Mouse (Mus musculus) gastrocnemius, postnatal 25 days (tissue): ENCODE measurements around the gene Atp6v1g3. TPM values are rescaled to one million over a fixed set of nuclear protein-coding genes. Genes with fewer than 3 reads are reported as not detected.

ENCODE experiments used
- DNase-seq: peaks from one replicate; pipeline ENCODE4 v3.0.0; 2022
- long read RNA-seq, 2 experiments: library from polyadenylated mRNA; stranded (forward); transcript quantifications; one replicate each; pipeline ENCODE4 v2.0.0; 2021
- total RNA-seq, 2 experiments: library from RNA; stranded (reverse); gene quantifications; 1 replicate in 1 of 2; 2 replicates in 1 of 2; pipeline ENCODE4 v1.2.3; 2021

Gene Atp6v1g3
- total RNA-seq: not detected
- long read RNA-seq, experiment 1: 0 reads
- long read RNA-seq, experiment 2: 0 reads

DNA sequence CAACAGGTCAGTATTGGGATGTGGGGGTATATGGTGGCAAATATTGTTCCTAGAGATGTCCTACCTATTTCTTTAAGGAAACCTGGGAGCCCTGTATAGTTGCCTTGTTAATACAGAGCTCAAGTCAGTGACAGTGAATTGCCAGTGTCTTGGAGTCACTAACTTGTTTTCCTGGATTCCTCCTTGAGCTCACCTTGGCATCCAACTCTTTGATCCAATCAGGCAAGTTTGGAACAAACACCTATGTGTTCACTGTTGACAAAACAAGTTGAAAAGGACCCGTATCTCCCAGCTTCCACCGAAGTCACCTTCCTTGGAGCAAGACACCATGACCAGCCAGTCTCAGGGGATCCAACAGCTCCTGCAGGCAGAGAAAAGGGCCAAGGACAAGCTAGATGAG lies at the start of gene Atp6v1g3:
TSS of gene Atp6v1g3 (plus strand) at position 301 of the 400 bp plus-strand sequence.
- DNase-seq: no peak

DNA sequence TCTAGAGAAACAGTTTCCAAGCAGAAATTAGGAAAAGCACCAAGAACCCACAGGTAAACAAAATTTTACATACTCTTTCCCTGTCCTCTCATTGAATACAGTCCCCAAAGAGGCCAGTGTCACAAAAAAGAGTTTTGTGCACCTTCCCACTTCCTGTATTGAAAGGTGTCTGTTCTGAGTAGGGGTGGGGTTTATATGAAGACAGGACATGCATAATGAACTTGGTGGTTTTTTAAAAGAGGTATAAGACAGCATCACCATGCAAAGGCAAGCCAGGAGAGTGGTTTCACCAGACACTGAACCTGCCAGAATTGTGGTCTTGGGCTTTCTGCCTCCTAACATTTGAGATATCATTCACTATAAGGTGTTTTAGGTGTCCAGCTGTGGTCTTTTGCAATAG lies 40.5 kb upstream of the Atp6v1g3 start:
- no peak for DNase-seq

DNA sequence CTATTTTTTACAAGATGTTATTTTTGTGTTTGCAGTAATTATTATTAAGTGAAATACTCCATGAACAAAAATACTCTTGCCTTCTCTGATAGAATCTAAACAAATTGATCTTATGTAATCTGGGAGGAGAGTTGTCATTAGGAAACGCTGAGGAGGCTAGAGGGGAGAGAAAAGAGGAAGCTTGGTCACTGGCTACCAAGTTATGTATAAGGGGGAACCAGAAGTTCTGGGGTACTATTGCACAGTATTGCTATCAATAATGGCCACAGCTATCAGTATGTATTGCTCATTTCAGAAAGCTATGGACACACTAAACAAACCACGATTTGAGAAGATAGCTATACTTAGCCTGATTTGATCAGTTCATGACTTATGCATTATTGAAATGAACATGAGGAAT lies 36.3 kb upstream of the Atp6v1g3 start:
- no peak for DNase-seq

DNA sequence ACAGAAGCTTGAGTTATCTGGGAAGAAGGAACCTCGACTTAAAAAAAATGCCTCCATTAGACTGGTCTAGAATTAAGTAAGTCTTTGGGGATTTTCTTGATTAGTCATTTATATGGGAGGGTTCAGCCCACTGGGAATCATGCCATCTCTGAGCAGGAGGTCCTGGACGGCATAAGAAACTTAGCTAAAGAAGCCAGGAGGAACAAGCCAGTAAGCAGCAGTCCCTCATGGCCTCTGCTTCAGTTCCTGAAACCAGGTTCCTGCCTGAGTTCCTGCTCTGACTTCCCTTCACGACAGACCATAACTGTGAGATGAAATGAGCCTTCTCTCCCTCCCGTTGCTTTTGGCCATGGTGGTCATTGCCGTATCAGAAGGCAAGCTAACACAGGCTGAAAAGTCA lies 29.6 kb upstream of the Atp6v1g3 start:
- DNase-seq: no peak

DNA sequence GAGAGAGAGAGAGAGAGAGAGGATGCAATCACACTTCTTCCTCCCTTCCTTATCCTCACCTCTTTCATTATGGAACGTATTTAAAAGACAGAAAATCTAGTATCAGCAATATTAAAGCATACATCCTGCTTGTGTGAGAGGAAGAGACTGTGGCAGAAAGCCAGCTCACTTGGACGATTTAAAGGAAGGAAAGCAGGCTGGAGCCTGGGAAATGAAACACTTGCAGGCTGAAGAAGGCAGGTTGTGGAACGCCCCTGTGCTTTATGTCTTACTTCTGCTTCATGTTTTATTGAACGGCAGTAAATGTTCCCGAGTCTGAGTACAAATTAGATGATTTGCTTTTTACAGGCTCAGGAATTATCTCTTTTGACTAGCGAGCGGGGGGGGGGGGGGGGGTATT lies 29.1 kb upstream of the Atp6v1g3 start:
- no peak for DNase-seq

DNA sequence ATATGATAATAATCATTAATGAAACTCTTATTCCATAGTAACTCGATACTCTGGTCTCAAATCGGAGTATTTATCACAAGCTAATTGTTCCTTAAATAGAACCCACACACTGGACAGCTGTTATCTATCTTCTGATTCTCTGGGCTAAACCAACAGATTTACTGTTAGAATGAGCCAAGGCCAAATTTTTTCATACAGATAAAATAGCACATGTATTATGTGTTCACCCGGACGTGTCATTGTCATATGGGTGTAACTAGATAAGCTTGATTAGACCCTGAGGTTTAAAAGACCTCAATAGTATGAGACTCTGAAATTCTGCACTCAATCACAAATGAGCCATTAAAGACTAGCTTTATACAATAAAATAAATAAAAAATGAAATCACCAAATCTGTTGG lies 28.4 kb upstream of the Atp6v1g3 start:
- DNase-seq: no peak

DNA sequence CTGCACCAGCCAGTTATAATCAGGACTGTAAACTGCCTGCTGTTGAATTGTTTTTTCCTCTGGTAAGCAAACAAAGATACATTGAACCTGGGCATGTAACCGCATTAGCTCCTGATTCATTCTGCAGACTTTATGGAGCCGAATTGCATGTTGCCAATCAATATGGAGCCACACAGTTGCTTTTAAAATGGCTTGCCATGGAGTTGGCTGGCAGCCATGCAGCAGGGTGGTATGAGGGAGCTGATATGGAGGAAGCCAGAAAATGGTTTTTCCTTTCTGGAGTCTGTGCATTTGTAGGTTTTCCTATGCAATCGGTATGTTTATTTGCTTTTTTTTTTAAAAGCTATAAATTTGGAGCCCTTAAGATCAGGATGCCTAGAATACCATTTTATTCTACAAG lies 28.0 kb upstream of the Atp6v1g3 start:
- no peak for DNase-seq

DNA sequence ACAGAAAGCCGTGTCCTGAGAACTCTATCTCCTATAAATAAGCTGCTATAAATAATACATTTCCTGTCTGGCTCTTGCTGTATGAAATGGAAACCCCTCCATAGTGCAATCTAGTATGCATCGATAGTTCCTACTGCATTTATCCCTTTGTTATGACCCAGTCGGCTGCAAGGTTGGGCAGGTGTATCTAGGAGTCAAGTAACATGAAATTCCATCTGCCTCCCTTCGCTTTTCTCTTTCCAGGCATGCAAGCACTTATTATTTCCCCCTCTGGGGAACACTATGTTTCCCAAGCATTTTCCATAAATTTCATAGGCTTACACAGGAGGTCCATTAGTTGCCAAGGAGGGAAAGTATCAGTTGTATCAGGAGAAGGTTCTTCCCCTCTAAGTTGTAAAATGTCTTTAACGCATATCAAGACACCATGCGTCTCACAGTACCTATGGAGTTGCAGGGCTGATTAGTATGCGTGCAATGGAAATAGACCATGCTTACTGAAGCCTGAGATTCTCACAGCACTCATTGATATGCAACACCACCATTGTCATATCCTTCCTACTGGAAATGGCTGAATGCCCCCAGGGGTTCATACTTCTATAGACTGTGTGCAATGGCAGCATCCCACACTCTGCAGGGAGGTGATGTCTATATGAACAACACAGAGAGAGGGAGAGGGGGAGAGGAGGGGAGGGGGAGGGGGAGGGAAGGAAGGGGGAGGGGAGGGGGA lies 26.9 kb upstream of the Atp6v1g3 start:
- DNase-seq: no peak

DNA sequence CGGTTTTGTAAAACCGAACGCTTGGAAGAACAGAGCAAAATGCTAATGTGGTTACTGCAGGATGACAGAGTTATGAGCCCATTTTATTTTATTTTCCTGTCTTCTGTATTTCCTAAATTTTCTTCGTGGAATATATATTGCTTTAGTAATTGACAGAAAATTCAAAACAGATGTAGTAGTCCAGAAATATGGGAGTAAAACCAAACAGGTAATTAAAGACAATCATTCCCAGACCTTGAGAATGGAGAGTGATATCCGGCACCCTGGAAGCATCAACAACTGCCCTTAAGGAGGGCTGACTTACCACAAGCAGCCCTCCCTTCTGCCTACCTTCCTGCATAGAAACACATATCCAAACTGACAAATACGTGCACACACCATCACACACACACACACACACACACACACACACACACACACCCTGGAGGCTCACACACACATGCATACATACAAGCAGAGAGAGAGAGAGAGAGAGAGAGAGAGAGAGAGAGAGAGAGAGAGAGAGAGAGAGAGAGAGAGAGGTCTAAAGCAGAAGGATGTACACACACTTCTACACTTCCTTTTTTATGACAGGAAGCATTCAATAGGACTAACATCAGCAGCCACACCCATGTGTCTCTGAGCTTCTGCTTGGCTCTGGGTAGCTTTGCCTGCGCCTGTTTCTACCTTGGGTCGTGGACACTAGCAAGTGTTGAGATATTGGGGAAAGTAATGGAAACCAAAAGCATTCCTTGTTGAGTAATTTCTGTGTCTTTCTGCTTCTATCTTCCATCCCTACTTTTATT lies 25.6 kb upstream of the Atp6v1g3 start:
- DNase-seq: no peak

DNA sequence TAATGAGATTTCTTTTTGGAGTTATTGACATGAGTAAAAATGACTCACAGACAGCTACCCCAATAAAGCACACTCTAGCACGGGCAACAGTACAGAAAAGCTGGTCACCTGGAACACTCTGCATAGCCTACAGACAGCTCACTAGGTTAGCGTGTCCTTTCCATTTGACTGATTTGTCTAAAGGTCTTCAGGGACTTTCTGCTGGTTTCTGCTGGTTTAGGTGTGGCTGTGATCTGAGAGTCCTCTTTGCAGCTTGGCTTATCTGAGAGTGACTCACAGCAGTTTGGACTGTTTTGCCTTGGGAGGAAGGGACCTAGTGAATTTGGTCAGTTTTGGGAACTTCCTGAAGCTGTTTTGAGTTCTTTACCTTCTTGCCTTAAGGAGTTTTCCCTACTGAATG lies 24.8 kb upstream of the Atp6v1g3 start:
- no peak for DNase-seq

DNA sequence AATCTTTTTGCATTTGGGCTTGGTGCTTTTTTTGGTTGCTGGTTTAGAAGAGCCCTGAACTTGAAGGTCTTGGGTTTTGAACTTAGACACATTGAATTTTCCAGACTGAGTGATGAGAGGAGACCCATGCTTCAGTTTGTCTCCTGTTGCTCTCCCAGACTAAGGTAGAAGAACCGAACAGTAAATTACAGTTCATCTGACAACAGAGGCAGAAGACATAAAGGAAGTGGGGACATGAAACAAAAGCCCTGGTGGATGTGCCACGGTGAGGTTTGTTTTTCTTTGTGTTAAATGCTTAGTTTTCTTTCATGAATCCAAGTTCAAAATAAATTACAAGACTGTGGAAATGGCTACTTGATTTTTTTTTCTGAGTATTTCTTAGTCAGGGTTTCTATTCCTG lies 22.6 kb upstream of the Atp6v1g3 start:
- no peak for DNase-seq

DNA sequence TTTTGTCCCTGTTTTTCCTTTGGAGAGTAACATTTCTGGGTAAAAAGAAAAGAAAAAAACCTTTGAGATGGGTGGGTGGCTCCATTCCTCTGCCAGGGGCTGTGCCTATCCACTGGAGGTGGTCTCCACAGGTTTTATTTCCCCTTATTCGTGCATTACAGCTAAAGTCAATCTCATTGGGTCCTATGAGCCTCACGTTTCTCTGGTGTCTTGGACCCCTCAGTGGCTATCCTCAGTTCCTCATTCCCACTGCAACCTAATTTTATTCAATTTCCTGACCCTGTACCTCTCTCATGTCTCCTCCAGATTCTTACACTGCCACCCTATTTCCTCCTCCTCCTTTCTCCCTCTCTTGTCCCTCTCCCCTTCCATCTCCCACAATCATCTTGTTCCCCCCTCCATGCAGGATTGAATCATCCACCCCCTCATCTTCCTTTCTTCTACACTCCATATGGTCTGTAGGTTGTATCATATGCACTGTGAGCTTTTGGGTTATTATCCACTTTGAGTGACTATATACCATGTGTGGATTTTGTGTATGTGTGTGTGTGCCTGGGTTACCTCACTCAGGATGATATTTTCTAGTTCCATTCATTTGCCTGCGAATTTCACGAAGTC lies 17.3 kb upstream of the Atp6v1g3 start:
- no peak for DNase-seq

DNA sequence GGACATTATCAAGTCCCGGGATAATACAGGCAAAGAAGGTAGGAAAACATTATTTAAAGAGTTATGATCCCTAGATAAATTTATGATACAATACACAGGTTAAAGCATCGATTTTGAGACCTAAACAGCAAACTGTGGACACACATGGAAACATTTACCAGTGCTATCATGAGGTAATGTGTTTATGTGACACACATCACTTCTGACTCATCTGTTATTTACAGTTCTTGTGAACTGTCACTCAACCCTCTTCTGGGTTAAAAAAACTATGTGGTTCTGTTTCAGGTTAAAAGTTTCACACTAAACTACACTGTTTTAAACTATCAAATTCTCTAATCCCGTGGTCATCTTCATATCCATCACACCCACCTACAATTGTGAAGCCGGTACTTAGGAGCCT lies 14.8 kb upstream of the Atp6v1g3 start:
- DNase-seq: no peak

DNA sequence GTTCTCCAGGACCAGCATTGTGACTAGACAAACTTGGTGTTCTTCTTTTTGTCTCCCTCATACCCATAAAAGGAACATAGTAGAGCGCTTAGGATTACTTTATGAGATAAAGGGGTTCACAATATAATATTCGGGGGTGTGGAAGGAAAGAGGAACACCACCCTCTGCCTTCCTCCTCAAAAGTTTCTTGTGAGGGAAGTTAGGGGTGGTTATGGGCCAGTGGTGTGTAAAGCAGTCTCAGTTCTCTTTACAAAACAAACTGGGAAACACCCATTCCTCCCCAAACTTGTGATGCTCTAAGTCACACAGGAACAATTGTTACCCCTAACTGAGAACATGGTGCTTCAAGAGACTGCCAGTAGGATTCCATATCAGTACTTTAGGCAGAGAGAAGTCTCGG lies 12.0 kb upstream of the Atp6v1g3 start:
- DNase-seq: no peak

DNA sequence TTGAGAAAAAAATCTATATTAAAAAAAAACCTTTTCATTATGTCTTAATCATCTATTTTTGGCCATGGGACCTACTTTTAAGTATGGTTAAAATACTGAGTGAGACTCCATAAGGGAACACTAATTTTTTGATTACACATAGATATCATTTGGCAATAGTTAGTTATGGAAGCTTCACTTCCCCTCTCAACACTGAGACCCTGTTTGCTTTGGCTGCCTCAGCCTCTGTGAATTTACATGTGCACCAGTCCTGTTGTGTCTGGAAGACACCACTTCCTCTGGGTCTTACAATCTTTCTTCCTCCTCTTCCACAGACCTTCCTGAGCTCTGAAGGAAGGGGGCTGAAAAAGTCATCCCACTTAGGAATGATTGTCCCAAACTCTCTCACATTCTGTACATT lies 11.1 kb upstream of the Atp6v1g3 start:
- DNase-seq: no peak

DNA sequence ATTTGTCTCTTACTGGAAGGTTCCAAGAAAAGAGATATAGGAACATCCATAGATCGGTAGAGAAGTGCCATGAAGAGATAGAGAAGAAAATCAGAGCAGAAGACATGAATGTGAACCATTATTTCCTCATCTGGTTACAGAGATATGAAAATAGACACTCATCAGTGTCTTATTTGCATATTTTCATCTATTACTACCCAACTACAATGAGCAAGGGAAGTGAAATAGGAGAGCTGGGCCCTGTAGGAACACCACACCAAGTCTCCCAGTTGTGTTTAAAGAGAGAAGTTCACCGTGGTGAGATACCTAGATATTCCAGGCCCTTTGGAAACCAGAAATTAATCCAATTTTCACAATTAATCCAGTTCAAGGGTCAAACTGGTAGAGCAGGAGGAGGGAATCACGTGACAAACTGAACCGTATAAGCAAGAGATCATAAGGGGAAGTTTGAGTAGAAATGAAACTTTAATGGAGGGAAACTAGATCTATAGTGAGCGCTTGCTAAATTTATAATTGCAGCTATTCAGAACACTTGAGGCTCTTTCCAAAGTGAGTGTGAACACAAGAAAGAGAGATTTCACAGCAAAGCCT lies 6.0 kb upstream of the Atp6v1g3 start:
- no peak for DNase-seq

DNA sequence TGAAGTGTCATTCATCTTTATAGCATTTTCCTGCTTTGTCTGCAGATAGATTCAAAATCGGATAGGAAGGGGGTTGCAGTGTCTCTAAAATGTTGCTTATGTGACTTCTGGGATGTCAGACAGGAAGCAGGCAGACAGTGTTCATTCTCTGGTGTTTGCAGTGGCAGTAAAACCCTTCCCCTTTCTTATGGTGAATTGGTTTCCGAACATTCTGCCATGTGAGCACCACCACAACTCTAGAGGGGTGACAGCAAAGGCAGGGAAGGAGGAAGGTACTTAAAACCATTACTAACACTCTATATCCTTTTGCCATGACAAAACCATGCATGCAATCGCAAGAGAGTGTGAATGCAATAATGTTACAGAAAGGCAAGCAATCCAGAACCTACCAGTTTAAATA lies 1.4 kb downstream of the Atp6v1g3 start:
- DNase-seq: no peak

DNA sequence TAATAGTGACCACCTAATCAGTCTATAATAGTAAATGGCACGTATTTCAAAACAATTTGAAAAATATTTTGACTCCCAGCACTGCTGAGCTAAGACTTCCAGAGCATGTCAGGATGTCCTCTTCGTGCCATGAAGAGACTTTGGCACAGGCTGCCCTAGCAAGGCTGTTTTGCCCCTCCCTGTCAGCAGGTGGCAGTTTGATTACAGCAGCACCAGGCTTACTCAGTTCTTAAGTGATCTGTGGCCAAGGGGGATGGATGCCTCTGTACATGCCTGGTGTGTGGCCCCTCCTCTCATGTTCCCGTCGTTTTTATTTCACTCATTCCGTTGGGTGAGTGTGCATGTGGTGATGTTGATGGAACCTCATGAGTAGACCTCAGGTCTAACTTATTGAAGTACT lies 2.3 kb downstream of the Atp6v1g3 start:
- no peak for DNase-seq

DNA sequence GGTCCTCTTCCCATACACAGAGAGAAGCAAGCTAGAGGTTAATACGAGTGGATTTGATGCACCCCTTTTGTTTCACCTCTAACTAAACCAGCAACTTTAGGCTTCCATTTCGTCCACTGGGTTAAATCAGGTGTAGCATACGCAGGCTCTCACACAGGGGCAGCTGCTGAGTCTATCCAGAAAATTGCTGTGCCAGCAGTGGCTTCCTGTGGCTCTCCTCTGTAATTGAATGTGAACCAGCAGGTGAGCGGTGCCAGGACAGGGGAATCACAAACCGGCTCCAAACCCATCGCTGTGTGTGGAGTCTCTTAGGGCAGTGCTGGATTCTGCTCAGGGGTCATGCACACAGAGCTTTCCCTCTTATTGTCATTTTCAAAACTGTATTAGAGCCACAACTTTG lies 7.6 kb downstream of the Atp6v1g3 start:
- no peak for DNase-seq

DNA sequence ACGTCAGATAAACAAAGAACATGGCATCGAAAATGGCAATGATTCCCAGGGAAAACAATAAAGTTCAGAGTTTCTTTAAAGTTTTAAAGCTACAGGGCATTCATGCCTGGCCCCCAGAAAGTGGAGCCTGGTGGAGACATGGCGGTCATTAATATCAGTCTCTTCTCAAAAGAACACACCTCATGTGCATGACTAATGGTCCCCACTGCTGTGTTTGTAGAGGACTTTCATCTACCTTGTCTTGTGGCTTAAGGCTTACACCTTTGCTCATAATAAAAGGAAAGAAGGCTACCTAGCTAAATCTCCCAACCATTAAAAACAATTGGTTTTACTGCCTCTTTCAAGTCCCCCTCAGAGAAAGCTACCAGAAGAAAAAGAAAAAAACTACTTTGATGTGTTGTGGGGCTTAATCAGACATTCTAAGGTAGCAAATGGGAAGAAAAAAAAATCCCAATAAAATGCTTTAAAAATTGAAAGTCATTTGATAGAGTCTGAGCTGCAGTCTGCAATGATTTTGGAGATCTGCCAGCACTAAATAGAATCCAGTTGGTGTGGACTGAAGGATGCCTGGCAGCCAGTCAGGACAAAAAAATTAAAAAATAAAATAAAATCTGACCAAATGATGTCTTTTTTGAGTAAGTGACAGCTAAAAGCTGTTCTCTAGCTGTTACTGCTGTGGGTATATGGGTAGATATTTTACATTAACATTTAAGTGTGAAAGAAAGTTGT lies 9.0 kb downstream of the Atp6v1g3 start:
- no peak for DNase-seq

DNA sequence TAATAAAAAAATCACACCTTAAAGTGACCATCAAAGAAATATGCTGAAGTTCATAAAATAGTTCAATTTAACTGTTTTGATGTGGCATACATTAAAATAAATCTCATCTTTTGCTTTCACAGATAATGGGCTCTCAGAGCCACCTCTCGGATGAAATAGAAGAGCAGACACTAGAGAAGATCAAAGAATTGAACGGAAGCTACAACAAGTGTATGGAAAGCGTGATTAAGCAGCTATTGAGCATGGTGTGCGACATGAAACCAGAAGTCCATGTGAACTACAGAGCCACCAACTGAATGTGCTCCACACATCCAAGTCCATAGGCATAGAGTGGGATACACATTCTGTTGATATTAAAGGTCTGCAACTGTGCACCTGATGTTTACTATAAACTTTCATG lies 14.1 kb downstream of the Atp6v1g3 start:
- DNase-seq: no peak

DNA sequence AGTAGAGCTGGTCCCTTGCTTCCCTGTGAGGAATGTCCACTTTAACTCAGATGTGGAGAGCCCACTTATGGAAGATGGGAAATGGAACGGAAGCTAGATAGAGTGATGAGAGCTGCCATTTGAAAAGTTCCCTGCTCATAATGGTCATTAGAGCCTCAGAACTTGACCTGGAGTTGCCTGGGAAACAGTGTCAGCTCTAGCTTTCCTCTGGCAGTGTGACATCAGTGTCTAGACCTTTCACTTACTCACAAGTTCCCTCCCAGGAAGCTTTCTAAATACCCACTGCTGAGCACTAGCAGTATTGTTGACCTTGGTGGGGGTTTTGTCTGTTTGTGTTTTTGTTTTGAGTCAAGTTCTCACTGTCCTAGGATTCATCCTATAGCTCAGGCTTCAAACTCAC lies 15.2 kb downstream of the Atp6v1g3 start:
- no peak for DNase-seq
